Mouse (Mus musculus): Measurements from ENCODE around the gene Twf2.

Gene Twf2

DNA sequence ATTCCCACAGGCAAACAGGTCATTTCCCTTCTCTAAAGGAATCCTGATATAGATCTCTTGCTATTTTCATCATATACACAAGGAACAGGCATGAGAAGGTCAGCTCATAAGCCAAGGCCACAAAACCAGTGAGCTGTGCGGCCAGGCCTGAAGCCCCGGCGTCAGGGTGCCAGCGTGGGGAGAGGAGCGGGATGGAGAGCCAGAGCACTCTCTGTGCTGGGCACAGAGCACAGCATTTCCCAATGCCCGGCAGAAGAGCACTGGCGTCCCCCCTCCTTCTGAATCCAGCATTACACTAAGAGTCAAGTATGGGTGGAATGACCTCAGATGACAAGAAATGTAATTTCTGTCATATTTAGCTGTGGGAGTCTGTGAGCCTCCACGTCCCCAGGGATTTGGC lies 34.5 kb downstream of the Twf2 start:
- no peak for DNase-seq (ENCODE audit: low spot score in 2 of 2)

DNA sequence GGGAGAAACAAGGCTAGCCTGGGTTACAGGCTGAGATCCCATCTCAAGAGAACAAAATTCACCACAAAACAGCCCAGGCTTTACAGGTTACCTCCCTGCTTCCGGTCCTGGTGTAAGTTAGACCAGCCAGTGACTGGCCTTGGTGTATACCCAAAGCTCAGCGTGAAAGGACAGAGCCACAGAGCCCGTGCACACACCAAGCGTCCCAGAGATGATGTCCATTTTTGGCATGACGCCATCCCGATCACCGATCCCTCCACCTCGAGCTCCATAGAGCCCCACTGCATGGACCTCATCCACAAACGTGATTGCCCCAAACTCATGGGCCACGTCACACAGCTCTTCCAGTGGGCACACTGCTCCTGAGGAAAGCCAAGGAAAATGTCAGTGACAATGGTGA lies 35.0 kb downstream of the Twf2 start:
- DNase-seq (ENCODE audit: low spot score in 2 of 2), result no peak

- DNase-seq (ENCODE audit: low spot score in 2 of 2), result no peak
These were observed 38.7 kb downstream of the Twf2 start for GRCm38 (mm10) chr9:106241541-106242164.

DNA sequence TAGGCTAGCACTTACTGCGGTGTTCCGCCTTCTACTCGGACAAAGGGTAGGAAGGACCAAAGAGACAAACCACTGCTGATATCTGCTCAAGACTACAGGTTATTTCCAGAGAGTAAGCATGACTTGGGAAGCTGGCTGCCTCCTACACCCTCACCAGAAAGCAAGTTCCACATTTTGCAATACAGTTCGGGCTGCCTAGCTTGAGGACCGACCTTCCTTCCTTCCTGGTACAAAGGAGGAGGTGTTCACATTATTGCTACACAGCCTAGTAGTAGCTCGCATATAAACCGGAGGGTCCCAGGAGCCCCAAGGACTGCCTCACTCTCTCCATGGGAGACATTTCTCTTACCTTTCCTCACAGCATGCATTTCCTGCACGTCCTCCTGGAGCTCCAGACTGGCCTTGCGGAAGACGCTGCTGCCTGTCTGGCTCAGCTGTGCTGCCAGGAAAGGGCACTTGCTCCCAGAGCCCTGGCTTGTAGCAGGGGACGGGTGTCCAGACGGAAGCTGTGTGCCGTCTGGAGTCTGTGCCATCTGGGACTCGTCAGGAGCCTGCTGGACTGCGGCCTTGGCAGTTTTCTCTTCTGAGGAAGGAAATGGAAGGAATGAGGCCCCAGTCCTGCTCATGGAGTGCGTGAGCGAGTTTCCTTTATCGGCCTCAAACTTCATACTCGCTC lies 40.0 kb downstream of the Twf2 start:
- DNase-seq (ENCODE audit: low spot score in 2 of 2), result no peak

- no peak for DNase-seq (ENCODE audit: low spot score in 2 of 2)
These were observed 46.6 kb downstream of the Twf2 start for GRCm38 (mm10) chr9:106249550-106249949.

GRCm38 (mm10) chr9:106250245-106250644 lies 47.3 kb downstream of the Twf2 start:
- no peak for DNase-seq (ENCODE audit: low spot score in 2 of 2)

DNA sequence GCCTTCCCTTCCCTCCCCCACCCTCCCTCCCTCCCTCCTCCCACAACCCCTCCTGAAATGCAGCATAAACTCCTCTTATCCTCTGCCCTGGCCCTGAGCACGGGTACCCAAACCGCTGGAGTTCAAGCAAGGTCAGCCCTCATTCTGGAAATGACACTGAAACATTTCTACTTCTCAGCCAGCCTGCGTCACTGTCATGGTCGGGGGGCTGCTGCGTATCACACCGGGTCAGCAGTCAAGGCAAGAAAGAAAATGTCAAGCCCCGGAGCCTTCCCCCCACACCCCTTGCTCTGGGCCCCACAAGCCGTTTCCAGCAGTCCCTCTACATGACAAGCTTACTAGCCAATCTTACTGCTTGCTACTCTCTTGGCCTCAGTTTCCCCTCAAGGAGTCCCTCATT lies 48.2 kb downstream of the Twf2 start:
- DNase-seq (ENCODE audit: low spot score in 2 of 2), result no peak

- DNase-seq (ENCODE audit: low spot score in 2 of 2), result no peak
These were observed 51.1 kb downstream of the Twf2 start for GRCm38 (mm10) chr9:106254001-106254400.

DNA sequence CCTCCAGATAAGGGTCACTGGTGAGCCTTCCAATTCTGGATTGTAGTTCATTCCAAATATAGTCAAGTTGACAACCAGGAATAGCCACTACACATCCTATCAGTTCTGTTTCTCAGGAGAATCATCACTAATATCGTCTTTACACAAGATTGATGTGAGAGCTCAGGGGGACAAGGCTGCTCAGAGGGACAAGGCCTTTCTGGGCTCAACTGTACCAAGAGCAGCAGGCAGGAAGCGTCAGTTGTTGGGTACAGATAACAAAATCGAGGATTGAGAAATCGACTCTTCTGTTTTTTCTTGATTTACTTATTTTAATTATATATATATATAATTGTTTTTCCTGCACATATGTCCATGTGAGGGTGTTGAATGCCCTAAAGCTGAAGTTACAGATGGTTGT lies 55.5 kb downstream of the Twf2 start:
- DNase-seq (ENCODE audit: low spot score in 2 of 2), result no peak

- no peak for DNase-seq (ENCODE audit: low spot score in 2 of 2)
These were observed 56.1 kb downstream of the Twf2 start for GRCm38 (mm10) chr9:106258990-106259389.

DNA sequence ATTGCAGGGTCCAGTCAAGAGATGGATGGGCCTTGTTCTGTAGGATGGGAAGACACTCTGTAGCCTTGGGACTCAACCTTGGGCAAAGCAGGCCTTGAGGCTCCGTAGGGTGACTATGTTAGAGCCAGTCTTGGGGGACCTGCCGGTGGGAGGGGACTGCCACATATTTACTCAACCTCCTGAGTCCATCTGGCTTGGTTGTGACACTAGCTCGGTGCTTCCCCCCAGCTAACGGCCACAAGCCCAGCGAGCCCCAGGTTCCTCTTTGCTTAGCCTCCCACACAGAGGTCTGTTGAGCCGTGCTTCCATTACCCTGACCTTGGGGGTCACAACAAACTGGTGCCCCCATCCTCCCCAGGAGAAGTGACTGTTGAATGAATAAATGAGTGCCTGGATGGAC lies 58.1 kb downstream of the Twf2 start:
- DNase-seq (ENCODE audit: low spot score in 2 of 2), result no peak

GRCm38 (mm10) chr9:106261491-106261890 lies 58.6 kb downstream of the Twf2 start:
- no peak for DNase-seq (ENCODE audit: low spot score in 2 of 2)

DNA sequence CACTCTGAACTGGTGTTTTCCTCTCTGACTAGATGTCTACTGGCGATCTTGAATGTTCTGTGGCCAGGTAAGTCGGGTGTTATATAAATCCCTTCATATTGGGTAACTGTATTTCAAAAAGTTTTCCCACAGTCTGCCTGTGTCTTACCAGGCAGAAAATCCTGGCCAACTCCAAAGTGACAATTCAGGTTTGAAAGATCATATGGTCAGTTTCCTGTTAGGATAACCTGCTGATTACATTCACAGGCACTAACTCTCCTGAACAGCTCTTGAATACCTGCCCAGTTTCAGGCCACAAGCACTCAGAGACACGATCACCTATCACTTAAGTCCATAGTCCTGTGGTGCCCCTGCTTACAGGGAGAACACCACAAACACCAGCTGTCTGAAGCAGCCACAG lies 59.2 kb downstream of the Twf2 start:
- DNase-seq (ENCODE audit: low spot score in 2 of 2), result no peak

DNA sequence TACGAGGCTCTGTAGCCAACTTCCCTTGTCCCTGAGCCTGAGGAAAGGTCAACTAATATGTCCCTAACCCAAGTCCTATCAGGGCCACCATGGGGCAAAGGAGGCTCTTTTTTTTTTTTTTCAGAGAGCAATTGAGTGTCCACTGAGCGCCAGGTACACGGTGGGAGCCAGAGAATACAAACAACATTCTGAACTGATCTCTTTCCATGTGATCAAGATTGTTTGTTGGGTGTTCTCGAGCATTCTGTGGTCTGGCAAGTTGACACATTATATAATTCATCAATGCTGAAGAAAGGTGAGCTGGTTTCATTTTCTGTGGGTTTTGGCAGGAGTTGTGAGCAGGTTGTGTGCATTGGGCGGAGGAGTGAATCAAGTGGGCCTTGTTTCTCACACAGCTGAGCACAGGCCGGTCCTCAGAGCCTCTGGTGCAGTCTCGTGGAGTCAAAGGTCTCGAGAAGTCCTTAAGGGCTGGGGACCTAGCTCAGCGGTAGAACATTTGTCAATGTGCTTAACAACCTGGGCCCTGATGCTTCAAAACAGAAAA lies 60.5 kb downstream of the Twf2 start:
- no peak for DNase-seq (ENCODE audit: low spot score in 2 of 2)
